Mouse (Mus musculus) central nervous system, embryonic 11.5 days (tissue): ENCODE data around the gene Ola1. TPM values are rescaled to one million over a fixed set of nuclear protein-coding genes. Genes with fewer than 3 reads are reported as not detected.

Source experiments
- polyA plus RNA-seq: library from polyadenylated mRNA; depleted of rRNA; stranded (reverse); fragments of >200 nt; gene quantifications from 2 replicates; pipeline ENCODE4 v1.2.3, GENCODE M21; 2012; rRNA removed

Gene Ola1
- polyA plus RNA-seq: 59.7 and 67.0 TPM in 2 replicates

DNA sequence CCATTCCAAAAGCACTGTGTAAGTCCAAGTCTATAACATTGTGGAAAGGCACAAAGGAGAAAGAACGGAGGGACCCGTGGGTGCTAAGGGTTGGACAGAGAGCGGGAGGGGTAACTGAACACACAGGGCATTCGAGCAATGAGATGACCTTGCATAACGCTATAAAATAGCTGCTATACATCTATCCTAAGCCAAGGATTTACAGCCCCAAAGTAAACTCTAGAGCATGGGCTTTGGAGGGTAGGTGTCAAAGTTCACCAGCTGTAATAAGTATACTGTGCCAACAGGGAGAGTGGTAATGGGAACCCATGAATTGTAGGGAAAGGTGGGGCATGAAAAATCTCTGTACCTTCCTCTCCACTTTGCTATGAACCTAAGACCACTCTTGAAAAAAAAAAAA is at the start of gene Ola1:
Gene Ola1, minus strand, starts transcription at position 12 of the 400 bp plus-strand sequence.

Other genes starting within 250 kb of the Ola1 start
- gene Sp3, start 238.5 kb downstream of the Ola1 start, polyA plus RNA-seq: 29.6 and 53.1 TPM in 2 replicates
- gene Gm11084, start 232.2 kb downstream of the Ola1 start, polyA plus RNA-seq: not detected in 2 replicates
- 2.6 and 5.5 TPM in 2 replicates for gene Sp9, start 53.0 kb upstream of the Ola1 start, polyA plus RNA-seq
- gene Scrn3, start 93.7 kb upstream of the Ola1 start, polyA plus RNA-seq: 13.4 and 17.9 TPM in 2 replicates
- 26.6 and 28.0 TPM in 2 replicates for gene Cir1, start 93.8 kb upstream of the Ola1 start, polyA plus RNA-seq
- 2.5 and 2.7 TPM in 2 replicates for gene Gpr155, start 167.6 kb upstream of the Ola1 start, polyA plus RNA-seq